Comparison of ENCODE assay signal across 8 mouse cellular contexts in genomic region chr7:30194101-30194831, GRCm38 (mm10). TPM values are rescaled to one million over a fixed set of nuclear protein-coding genes. Genes with fewer than 3 reads are reported as not detected.
DNase-seq lines count a peak whose midpoint lies in the region; ATAC-seq and TF ChIP-seq lines count a peak whose summit lies in the region.

No protein-coding gene starts in this region.

- H3K9ac ChIP-seq in forebrain, embryonic 14.5 days (ENCODE audit: low read length): peak overlapping the region; percentile 79
- H3K9ac ChIP-seq in hindbrain, postnatal 0 days (replicated peaks; ENCODE audit: low read length): peak overlapping the region; percentile 83
- H3K9ac ChIP-seq in liver, embryonic 11.5 days (ENCODE audit: low read depth, low read length): peak overlapping the region; percentile 77
- H3K9ac ChIP-seq in neural tube, embryonic 11.5 days (ENCODE audit: low read length): peak overlapping the region; percentile 64

- H3K4me3 ChIP-seq in forebrain, embryonic 14.5 days (ENCODE audit: low read depth, low read length): peak overlapping the region; percentile 67
- H3K4me3 ChIP-seq in hindbrain, postnatal 0 days (ENCODE audit: low read length): peak overlapping the region; percentile 85
- H3K4me3 ChIP-seq in liver, embryonic 11.5 days (ENCODE audit: low read depth, low read length): peak overlapping the region; percentile 64
- H3K4me3 ChIP-seq in neural tube, embryonic 11.5 days (ENCODE audit: low read depth, low read length): peak overlapping the region; percentile 66

- WGBS in forebrain, embryonic 14.5 days: under 1% methylated on average over 26 of the region's 26 CpGs
- 0% methylated on average over 26 of the region's 26 CpGs for WGBS in hindbrain, postnatal 0 days
- under 1% methylated on average over 25 of the region's 26 CpGs for WGBS in liver, embryonic 11.5 days
- under 1% methylated on average over 25 of the region's 26 CpGs for WGBS in neural tube, embryonic 11.5 days

- peaks cover 12% of the 10 kb centered on the region; the same call in 1 of the 2 replicates for H3K4me1 ChIP-seq in forebrain, embryonic 14.5 days (ENCODE audit: control insufficient read depth, insufficient read depth, low read length)
- H3K4me1 ChIP-seq in hindbrain, postnatal 0 days (ENCODE audit: insufficient read depth, low read length): 0 out of 2 replicates have a peak, but pooled peaks cover 4% of the 10 kb centered on the region
- H3K4me1 ChIP-seq in liver, embryonic 11.5 days (replicated peaks; ENCODE audit: control insufficient read depth, insufficient read depth, low read length): peaks cover 10% of the 10 kb centered on the region
- peaks cover 7% of the 10 kb centered on the region for H3K4me1 ChIP-seq in neural tube, embryonic 11.5 days (ENCODE audit: control insufficient read depth, insufficient read depth, low read length)

- H3K36me3 ChIP-seq in forebrain, embryonic 14.5 days (ENCODE audit: control insufficient read depth, insufficient read depth, low read length): peaks cover 28% of the 10 kb centered on the region
- H3K36me3 ChIP-seq in hindbrain, postnatal 0 days (ENCODE audit: insufficient read depth, low read length): peaks cover 12% of the 10 kb centered on the region
- H3K36me3 ChIP-seq in liver, embryonic 11.5 days (ENCODE audit: control insufficient read depth, insufficient read depth, low read length): peaks cover 11% of the 10 kb centered on the region; the same call in 1 of the 2 replicates
- no peaks in the 10 kb centered on the region for H3K36me3 ChIP-seq in neural tube, embryonic 11.5 days (ENCODE audit: control insufficient read depth, insufficient read depth, low read length)

- peak overlapping the region; percentile 71; the same call in 1 of the 2 replicates for H3K27ac ChIP-seq in forebrain, embryonic 14.5 days (ENCODE audit: low read depth, low read length)
- peak overlapping the region; percentile 87 for H3K27ac ChIP-seq in hindbrain, postnatal 0 days
- peak overlapping the region; percentile 82 for H3K27ac ChIP-seq in liver, embryonic 11.5 days (ENCODE audit: low read depth, low read length)
- 0 out of 2 replicates have a peak overlapping the region, but pooled peaks have one; percentile 14 for H3K27ac ChIP-seq in neural tube, embryonic 11.5 days (ENCODE audit: low read depth, low read length)

- H3K9me3 ChIP-seq in forebrain, embryonic 14.5 days (replicated peaks; ENCODE audit: control insufficient read depth, low read length): no peaks in the 10 kb centered on the region
- no peaks in the 10 kb centered on the region for H3K9me3 ChIP-seq in hindbrain, postnatal 0 days (ENCODE audit: low read length)
- no peaks in the 10 kb centered on the region for H3K9me3 ChIP-seq in liver, embryonic 11.5 days (ENCODE audit: control insufficient read depth, low read length)
- H3K9me3 ChIP-seq in neural tube, embryonic 11.5 days (ENCODE audit: control insufficient read depth, low read length): no peaks in the 10 kb centered on the region

- no peak for TF ChIP-seq CTCF in hindbrain, postnatal 0 days (IDR thresholded peaks at IDR 0.05; ENCODE audit: low read depth)

- no peaks in the 10 kb centered on the region for H3K27me3 ChIP-seq in forebrain, embryonic 14.5 days (replicated peaks; ENCODE audit: control insufficient read depth, insufficient read depth, low read length)
- H3K27me3 ChIP-seq in hindbrain, postnatal 0 days (ENCODE audit: insufficient read depth, low read length): no peaks in the 10 kb centered on the region
- H3K27me3 ChIP-seq in liver, embryonic 11.5 days (replicated peaks; ENCODE audit: control insufficient read depth, insufficient read depth, low read length): no peaks in the 10 kb centered on the region
- H3K27me3 ChIP-seq in neural tube, embryonic 11.5 days (ENCODE audit: control insufficient read depth, insufficient read depth, low read length): no peaks in the 10 kb centered on the region

- ATAC-seq in forebrain, embryonic 14.5 days: peak; percentile 22
- peak; percentile 22 for ATAC-seq in hindbrain, postnatal 0 days
- peak; percentile 50 for ATAC-seq in liver, embryonic 11.5 days (replicated peaks; ENCODE audit: low FRiP score)
- peak; percentile 51; the same call in 1 of the 2 replicates for ATAC-seq in neural tube, embryonic 11.5 days (ENCODE audit: insufficient read depth, low FRiP score, low TSS enrichment)
- no peak for ATAC-seq in monocyte, adult 5-6 weeks (replicated peaks; ENCODE audit: insufficient number of reproducible peaks, low FRiP score, low TSS enrichment, poor library complexity, severe bottlenecking)

- DNase-seq in spleen, adult 12 weeks (ENCODE audit: low spot score): peak; percentile 26
- DNase-seq in spleen, postnatal 14 days (ENCODE audit: low spot score in 2 of 2): no peak
- peak; percentile 69 to 72 for DNase-seq in cerebellum, adult 18-20 months
- peak; percentile 47 for DNase-seq in forebrain, embryonic 14.5 days (ENCODE audit: low spot score)
- peak; percentile 70 for DNase-seq in hindbrain, postnatal 0 days (ENCODE audit: low spot score)
- no peak for DNase-seq in liver, embryonic 11.5 days (ENCODE audit: low spot score)
- DNase-seq in neural tube, embryonic 11.5 days (ENCODE audit: low spot score): peak; percentile 50

- H3K4me2 ChIP-seq in forebrain, embryonic 14.5 days (ENCODE audit: low read length): peak overlapping the region; percentile 84
- peak overlapping the region; percentile 68 for H3K4me2 ChIP-seq in hindbrain, postnatal 0 days (ENCODE audit: low read depth, low read length)
- H3K4me2 ChIP-seq in liver, embryonic 11.5 days: peak overlapping the region; percentile 84
- H3K4me2 ChIP-seq in neural tube, embryonic 11.5 days (ENCODE audit: low read depth): peak overlapping the region; percentile 81

RNA-seq across cellular contexts. Expression of gene Capns1, which starts 4.3 kb away (rescaled TPM):
- polyA plus RNA-seq in forebrain, embryonic 14.5 days (2014; fragmentation: Nextera tagmentation; extraction: Ambion mirVana): 50.8 and 56.9 TPM in 2 replicates
- 289 and 322 TPM in 2 replicates for total RNA-seq in hindbrain, postnatal 0 days (2014; rRNA removed)
- polyA plus RNA-seq in hindbrain, postnatal 0 days (2015; fragmentation: Nextera tagmentation; extraction: Ambion mirVana): 83.8 and 84.6 TPM in 2 replicates
- 45.1 and 54.9 TPM in 2 replicates for polyA plus RNA-seq in liver, embryonic 11.5 days (2014; fragmentation: Nextera tagmentation; extraction: Ambion mirVana)
- polyA plus RNA-seq in neural tube, embryonic 11.5 days (2014; fragmentation: Nextera tagmentation; extraction: Ambion mirVana): 45.8 and 51.8 TPM in 2 replicates
- total RNA-seq in monocyte, adult 5-6 weeks (2017): 217 to 229 TPM (median 219 TPM) in 3 replicates

RNA-seq across cellular contexts. Expression of gene Cox7a1, which starts 10.3 kb away (rescaled TPM):
- 4.8 and 5.5 TPM in 2 replicates for polyA plus RNA-seq in forebrain, embryonic 14.5 days (2014; fragmentation: Nextera tagmentation; extraction: Ambion mirVana)
- total RNA-seq in hindbrain, postnatal 0 days (2014; rRNA removed): not detected in 2 replicates
- 8.1 and 9.7 TPM in 2 replicates for polyA plus RNA-seq in hindbrain, postnatal 0 days (2015; fragmentation: Nextera tagmentation; extraction: Ambion mirVana)
- polyA plus RNA-seq in liver, embryonic 11.5 days (2014; fragmentation: Nextera tagmentation; extraction: Ambion mirVana): 4.7 and 5.1 TPM in 2 replicates
- 4.5 and 5.7 TPM in 2 replicates for polyA plus RNA-seq in neural tube, embryonic 11.5 days (2014; fragmentation: Nextera tagmentation; extraction: Ambion mirVana)
- total RNA-seq in monocyte, adult 5-6 weeks (2017): not detected in 3 replicates

RNA-seq across cellular contexts. Expression of gene Zfp146, which starts 24.7 kb away (rescaled TPM):
- 27.4 and 29.0 TPM in 2 replicates for polyA plus RNA-seq in forebrain, embryonic 14.5 days (2014; fragmentation: Nextera tagmentation; extraction: Ambion mirVana)
- total RNA-seq in hindbrain, postnatal 0 days (2014; rRNA removed): 40.6 and 46.4 TPM in 2 replicates
- 10.0 and 10.2 TPM in 2 replicates for polyA plus RNA-seq in hindbrain, postnatal 0 days (2015; fragmentation: Nextera tagmentation; extraction: Ambion mirVana)
- 7.5 and 8.8 TPM in 2 replicates for polyA plus RNA-seq in liver, embryonic 11.5 days (2014; fragmentation: Nextera tagmentation; extraction: Ambion mirVana)
- polyA plus RNA-seq in neural tube, embryonic 11.5 days (2014; fragmentation: Nextera tagmentation; extraction: Ambion mirVana): 14.3 and 15.1 TPM in 2 replicates
- total RNA-seq in monocyte, adult 5-6 weeks (2017): 26.9 to 47.7 TPM (median 40.3 TPM) in 3 replicates

RNA-seq across cellular contexts. Expression of gene Polr2i, which starts 37.5 kb away (rescaled TPM):
- polyA plus RNA-seq in forebrain, embryonic 14.5 days (2014; fragmentation: Nextera tagmentation; extraction: Ambion mirVana): 191 and 256 TPM in 2 replicates
- 65.9 and 98.4 TPM in 2 replicates for total RNA-seq in hindbrain, postnatal 0 days (2014; rRNA removed)
- polyA plus RNA-seq in hindbrain, postnatal 0 days (2015; fragmentation: Nextera tagmentation; extraction: Ambion mirVana): 177 and 189 TPM in 2 replicates
- polyA plus RNA-seq in liver, embryonic 11.5 days (2014; fragmentation: Nextera tagmentation; extraction: Ambion mirVana): 109 and 129 TPM in 2 replicates
- 179 and 195 TPM in 2 replicates for polyA plus RNA-seq in neural tube, embryonic 11.5 days (2014; fragmentation: Nextera tagmentation; extraction: Ambion mirVana)
- 29.5 to 52.1 TPM (median 49.3 TPM) in 3 replicates for total RNA-seq in monocyte, adult 5-6 weeks (2017)

RNA-seq across cellular contexts. Expression of gene Tbcb, which starts 37.8 kb away (rescaled TPM):
- 376 and 384 TPM in 2 replicates for polyA plus RNA-seq in forebrain, embryonic 14.5 days (2014; fragmentation: Nextera tagmentation; extraction: Ambion mirVana)
- 123 and 129 TPM in 2 replicates for total RNA-seq in hindbrain, postnatal 0 days (2014; rRNA removed)
- polyA plus RNA-seq in hindbrain, postnatal 0 days (2015; fragmentation: Nextera tagmentation; extraction: Ambion mirVana): 466 and 473 TPM in 2 replicates
- 124 and 126 TPM in 2 replicates for polyA plus RNA-seq in liver, embryonic 11.5 days (2014; fragmentation: Nextera tagmentation; extraction: Ambion mirVana)
- 268 and 302 TPM in 2 replicates for polyA plus RNA-seq in neural tube, embryonic 11.5 days (2014; fragmentation: Nextera tagmentation; extraction: Ambion mirVana)
- total RNA-seq in monocyte, adult 5-6 weeks (2017): 32.7 to 60.7 TPM (median 37.0 TPM) in 3 replicates

Comparison
In these comparisons a context has a peak if more than half of its experiments do, and no peak if none do; other contexts are left out.
1. DNase-seq: peak in spleen, adult 12 weeks (single experiment), cerebellum, adult 18-20 months (2 of 2), forebrain, embryonic 14.5 days (single experiment), hindbrain, postnatal 0 days (single experiment) and neural tube, embryonic 11.5 days (single experiment); none in spleen, postnatal 14 days (0 of 2) and liver, embryonic 11.5 days (single experiment).
2. H3K27ac ChIP-seq: peak in every context shown above with its lines; median percentile 87 in hindbrain, postnatal 0 days; 82 in liver, embryonic 11.5 days; 71 in forebrain, embryonic 14.5 days; 14 in neural tube, embryonic 11.5 days.
3. Peak in every context shown above with its lines, with median percentiles within 50 percentile points of each other: H3K4me2 ChIP-seq, H3K4me3 ChIP-seq and H3K9ac ChIP-seq.